Mouse (Mus musculus): ENCODE results near the gene Lgals1.

- TF ChIP-seq POLR2A (IDR thresholded peaks at IDR 0.05; ENCODE audit: insufficient read length, low read depth) (no peak), MAX (IDR thresholded peaks at IDR 0.05; ENCODE audit: low read depth) (no peak), TCF12 (IDR thresholded peaks at IDR 0.05; ENCODE audit: insufficient read depth, poor library complexity, severe bottlenecking) (no peak), SRF (IDR thresholded peaks at IDR 0.05; ENCODE audit: control insufficient read depth, insufficient read length, low read depth) (no peak)
Measured at GRCm38 (mm10) chr15:78946232-78946631, 19.7 kb downstream of the Lgals1 start.
